12 mouse cellular contexts compared by ENCODE assay signal in genomic region chr3:87949955-87950515, GRCm38 (mm10). TPM values are rescaled to one million over a fixed set of nuclear protein-coding genes. Genes with fewer than 3 reads are reported as not detected.
A peak's percentile ranks its signal among the peaks of the same experiment; 100 is the strongest.
DNase-seq lines count a peak whose midpoint lies in the region; ATAC-seq and TF ChIP-seq lines count a peak whose summit lies in the region.
"Had no signal": no experiment of that assay in that cellular context is flagged by ENCODE, and none has a peak within 500 bp of the region (broad histone marks: within the 10 kb centered on the region; RNA-seq: fewer than 3 reads in every experiment).

No protein-coding gene starts in this region.

- no peak for DNase-seq in liver, embryonic 11.5 days (ENCODE audit: low spot score)
- DNase-seq in limb, embryonic 10.5 days (ENCODE audit: low spot score): peak; percentile 61
- no peak for DNase-seq in cerebellum, adult 18-20 months
- DNase-seq in cerebellum, postnatal 14 days: no peak
- DNase-seq in right cerebral cortex, postnatal 25 days: no peak
- DNase-seq: adrenal gland, postnatal 25 days; heart, adult 2 months; thymus, adult 2 months had no signal

- peak overlapping the region; percentile 63 for H3K4me2 ChIP-seq in liver, embryonic 11.5 days
- no peak overlapping the region for H3K4me2 ChIP-seq in liver, embryonic 12.5 days
- peak overlapping the region; percentile 74 for H3K4me2 ChIP-seq in embryonic facial prominence, embryonic 12.5 days (replicated peaks)

- peaks cover 89% of the 10 kb centered on the region for H3K27me3 ChIP-seq in liver, embryonic 11.5 days (replicated peaks; ENCODE audit: control insufficient read depth, insufficient read depth, low read length)
- H3K27me3 ChIP-seq in liver, embryonic 12.5 days (replicated peaks): peaks cover 100% of the 10 kb centered on the region
- H3K27me3 ChIP-seq in embryonic facial prominence, embryonic 12.5 days: no peaks in the 10 kb centered on the region
- H3K27me3 ChIP-seq in limb, embryonic 10.5 days (ENCODE audit: low read depth, poor library complexity, severe bottlenecking): no peaks in the 10 kb centered on the region

- H3K36me3 ChIP-seq in liver, embryonic 11.5 days (ENCODE audit: control insufficient read depth, insufficient read depth, low read length): no peaks in the 10 kb centered on the region
- H3K36me3 ChIP-seq in liver, embryonic 12.5 days: no peaks in the 10 kb centered on the region
- H3K36me3 ChIP-seq in embryonic facial prominence, embryonic 12.5 days: peaks cover 24% of the 10 kb centered on the region
- H3K36me3 ChIP-seq in limb, embryonic 10.5 days: peaks cover 48% of the 10 kb centered on the region

- no peak overlapping the region for H3K9ac ChIP-seq in liver, embryonic 11.5 days (ENCODE audit: low read depth, low read length)
- H3K9ac ChIP-seq in liver, embryonic 12.5 days: no peak overlapping the region
- peak overlapping the region; percentile 69 for H3K9ac ChIP-seq in embryonic facial prominence, embryonic 12.5 days

- H3K4me3 ChIP-seq in liver, embryonic 11.5 days (ENCODE audit: low read depth, low read length): peak overlapping the region; percentile 19
- no peak overlapping the region for H3K4me3 ChIP-seq in liver, embryonic 12.5 days
- peak overlapping the region; percentile 56 for H3K4me3 ChIP-seq in embryonic facial prominence, embryonic 12.5 days
- peak overlapping the region; percentile 75 for H3K4me3 ChIP-seq in limb, embryonic 10.5 days
- H3K4me3 ChIP-seq in olfactory bulb, adult 2 months (ENCODE audit: insufficient read depth, low read depth, low read length): no peak overlapping the region
- H3K4me3 ChIP-seq: heart, adult 2 months had no signal

- no peaks in the 10 kb centered on the region; the same call in 1 of the 2 replicates for H3K9me3 ChIP-seq in liver, embryonic 11.5 days (ENCODE audit: control insufficient read depth, low read length)
- no peaks in the 10 kb centered on the region for H3K9me3 ChIP-seq in liver, embryonic 12.5 days (replicated peaks)
- no peaks in the 10 kb centered on the region for H3K9me3 ChIP-seq in embryonic facial prominence, embryonic 12.5 days
- no peaks in the 10 kb centered on the region for H3K9me3 ChIP-seq in limb, embryonic 10.5 days (replicated peaks)
- H3K9me3 ChIP-seq: G1E had no signal

- WGBS in liver, embryonic 11.5 days: 11% methylated on average over 13 of the region's 13 CpGs
- 9% methylated on average over 13 of the region's 13 CpGs for WGBS in liver, embryonic 12.5 days (ENCODE audit: insufficient replicate concordance)
- WGBS in embryonic facial prominence, embryonic 12.5 days: 2% methylated on average over 13 of the region's 13 CpGs
- 4% methylated on average over 13 of the region's 13 CpGs for WGBS in limb, embryonic 10.5 days
- WGBS in olfactory bulb, adult 2 months: 36% methylated on average over 13 of the region's 13 CpGs

- no peak overlapping the region for H3K27ac ChIP-seq in liver, embryonic 11.5 days (ENCODE audit: low read depth, low read length)
- no peak overlapping the region for H3K27ac ChIP-seq in liver, embryonic 12.5 days
- H3K27ac ChIP-seq in embryonic facial prominence, embryonic 12.5 days: peak overlapping the region; percentile 97
- peak overlapping the region; percentile 93 for H3K27ac ChIP-seq in limb, embryonic 10.5 days
- 0 out of 2 replicates have a peak overlapping the region, but pooled peaks have one; percentile 9 for H3K27ac ChIP-seq in olfactory bulb, adult 2 months (ENCODE audit: insufficient read depth, low read depth, low read length)
- H3K27ac ChIP-seq: heart, adult 2 months had no signal

- no peak for TF ChIP-seq CTCF in olfactory bulb, adult 2 months (IDR thresholded peaks at IDR 0.05; ENCODE audit: insufficient read depth, low read depth, low read length)

- no peak for TF ChIP-seq POLR2A in olfactory bulb, adult 2 months (IDR thresholded peaks at IDR 0.05; ENCODE audit: insufficient read depth, low read depth, low read length)

- H3K4me1 ChIP-seq in liver, embryonic 11.5 days (replicated peaks; ENCODE audit: control insufficient read depth, insufficient read depth, low read length): peaks cover 45% of the 10 kb centered on the region
- peaks cover 34% of the 10 kb centered on the region for H3K4me1 ChIP-seq in liver, embryonic 12.5 days
- H3K4me1 ChIP-seq in embryonic facial prominence, embryonic 12.5 days: peaks cover 69% of the 10 kb centered on the region
- peaks cover 79% of the 10 kb centered on the region for H3K4me1 ChIP-seq in limb, embryonic 10.5 days
- H3K4me1 ChIP-seq in olfactory bulb, adult 2 months (ENCODE audit: control insufficient read depth, insufficient read depth, low read length): peaks cover 58% of the 10 kb centered on the region

- no peak for ATAC-seq in liver, embryonic 11.5 days (replicated peaks; ENCODE audit: low FRiP score)
- no peak for ATAC-seq in liver, embryonic 12.5 days
- 0 out of 2 replicates have a peak, but pooled peaks have one; percentile 6 for ATAC-seq in embryonic facial prominence, embryonic 12.5 days (ENCODE audit: insufficient number of reproducible peaks, insufficient read depth, low FRiP score, low TSS enrichment)

RNA-seq across cellular contexts. Expression of gene Crabp2, which starts 1.6 kb away (rescaled TPM):
- polyA plus RNA-seq in liver, embryonic 11.5 days (2014; fragmentation: Nextera tagmentation; extraction: Ambion mirVana): 24.9 and 29.9 TPM in 2 replicates
- polyA plus RNA-seq in liver, embryonic 12.5 days (2016; fragmentation: Nextera tagmentation; extraction: Ambion mirVana): 3.9 and 6.5 TPM in 2 replicates
- polyA plus RNA-seq in embryonic facial prominence, embryonic 12.5 days (2016; fragmentation: Nextera tagmentation; extraction: Ambion mirVana): 467 and 481 TPM in 2 replicates
- 944 and 1,066 TPM in 2 replicates for polyA plus RNA-seq in limb, embryonic 10.5 days (2016; fragmentation: Nextera tagmentation; extraction: Ambion mirVana)
- polyA plus RNA-seq in olfactory bulb, adult 2 months (2012; ENCODE audit: insufficient read depth, insufficient read length, low replicate concordance, missing spikeins): not detected in 2 replicates
- polyA plus RNA-seq: G1E; heart, adult 2 months had no signal

RNA-seq across cellular contexts. Expression of gene Rrnad1, which starts 19.5 kb away (rescaled TPM):
- 17.5 and 18.8 TPM in 2 replicates for polyA plus RNA-seq in liver, embryonic 11.5 days (2014; fragmentation: Nextera tagmentation; extraction: Ambion mirVana)
- polyA plus RNA-seq in liver, embryonic 12.5 days (2016; fragmentation: Nextera tagmentation; extraction: Ambion mirVana): 11.1 and 11.4 TPM in 2 replicates
- 23.2 and 23.8 TPM in 2 replicates for polyA plus RNA-seq in embryonic facial prominence, embryonic 12.5 days (2016; fragmentation: Nextera tagmentation; extraction: Ambion mirVana)
- 21.1 and 21.7 TPM in 2 replicates for polyA plus RNA-seq in limb, embryonic 10.5 days (2016; fragmentation: Nextera tagmentation; extraction: Ambion mirVana)
- not detected in 2 replicates for polyA plus RNA-seq in olfactory bulb, adult 2 months (2012; ENCODE audit: insufficient read depth, insufficient read length, low replicate concordance, missing spikeins)

RNA-seq across cellular contexts. Expression of gene Isg20l2, which starts 19.9 kb away (rescaled TPM):
- 66.9 and 68.1 TPM in 2 replicates for polyA plus RNA-seq in liver, embryonic 11.5 days (2014; fragmentation: Nextera tagmentation; extraction: Ambion mirVana)
- polyA plus RNA-seq in liver, embryonic 12.5 days (2016; fragmentation: Nextera tagmentation; extraction: Ambion mirVana): 51.9 and 52.2 TPM in 2 replicates
- 75.4 and 80.1 TPM in 2 replicates for polyA plus RNA-seq in embryonic facial prominence, embryonic 12.5 days (2016; fragmentation: Nextera tagmentation; extraction: Ambion mirVana)
- polyA plus RNA-seq in limb, embryonic 10.5 days (2016; fragmentation: Nextera tagmentation; extraction: Ambion mirVana): 84.8 and 86.0 TPM in 2 replicates
- not detected in 2 replicates for polyA plus RNA-seq in olfactory bulb, adult 2 months (2012; ENCODE audit: insufficient read depth, insufficient read length, low replicate concordance, missing spikeins)

RNA-seq across cellular contexts. Expression of gene Nes, which starts 20.8 kb away (rescaled TPM):
- polyA plus RNA-seq in liver, embryonic 11.5 days (2014; fragmentation: Nextera tagmentation; extraction: Ambion mirVana): 4.9 and 5.8 TPM in 2 replicates
- 7.2 and 7.3 TPM in 2 replicates for polyA plus RNA-seq in liver, embryonic 12.5 days (2016; fragmentation: Nextera tagmentation; extraction: Ambion mirVana)
- 40.0 and 42.0 TPM in 2 replicates for polyA plus RNA-seq in embryonic facial prominence, embryonic 12.5 days (2016; fragmentation: Nextera tagmentation; extraction: Ambion mirVana)
- polyA plus RNA-seq in limb, embryonic 10.5 days (2016; fragmentation: Nextera tagmentation; extraction: Ambion mirVana): 13.5 and 14.6 TPM in 2 replicates
- polyA plus RNA-seq in olfactory bulb, adult 2 months (2012; ENCODE audit: insufficient read depth, insufficient read length, low replicate concordance, missing spikeins): not detected in 2 replicates

RNA-seq across cellular contexts. Expression of gene Mrpl24, which starts 30.7 kb away (rescaled TPM):
- polyA plus RNA-seq in liver, embryonic 11.5 days (2014; fragmentation: Nextera tagmentation; extraction: Ambion mirVana): 95.7 and 97.5 TPM in 2 replicates
- polyA plus RNA-seq in liver, embryonic 12.5 days (2016; fragmentation: Nextera tagmentation; extraction: Ambion mirVana): 57.0 and 57.3 TPM in 2 replicates
- polyA plus RNA-seq in embryonic facial prominence, embryonic 12.5 days (2016; fragmentation: Nextera tagmentation; extraction: Ambion mirVana): 71.4 and 72.9 TPM in 2 replicates
- 75.0 and 81.3 TPM in 2 replicates for polyA plus RNA-seq in limb, embryonic 10.5 days (2016; fragmentation: Nextera tagmentation; extraction: Ambion mirVana)
- not detected in 2 replicates for polyA plus RNA-seq in olfactory bulb, adult 2 months (2012; ENCODE audit: insufficient read depth, insufficient read length, low replicate concordance, missing spikeins)

Comparison
In these comparisons a context has a peak if more than half of its experiments do, and no peak if none do; other contexts are left out.
1. H3K4me3 ChIP-seq: peak in liver, embryonic 11.5 days (single experiment), embryonic facial prominence, embryonic 12.5 days (single experiment) and limb, embryonic 10.5 days (single experiment); none in liver, embryonic 12.5 days (single experiment) and olfactory bulb, adult 2 months (single experiment).
2. H3K27ac ChIP-seq: peak in embryonic facial prominence, embryonic 12.5 days (single experiment), limb, embryonic 10.5 days (single experiment) and olfactory bulb, adult 2 months (single experiment); none in liver, embryonic 11.5 days (single experiment) and liver, embryonic 12.5 days (single experiment).
3. RNA of gene Crabp2, which starts 1.6 kb away (polyA plus RNA-seq): 944 to 1,066 TPM in limb, embryonic 10.5 days and 467 to 481 TPM in embryonic facial prominence, embryonic 12.5 days; 24.9 to 29.9 TPM in liver, embryonic 11.5 days, 3.9 to 6.5 TPM in liver, embryonic 12.5 days and not detected in olfactory bulb, adult 2 months; every median in the first group is over 10 times any median in the second.